Mouse (Mus musculus) fibroblast of lung, adult 2 months (primary cell): ENCODE measurements around the gene Cryaa.

Experiments
- DNase-seq: peaks from one replicate; pipeline ENCODE4 v3.0.0-alpha.2; 2011; ENCODE audit warnings: low read depth

The Cryaa gene

DNA sequence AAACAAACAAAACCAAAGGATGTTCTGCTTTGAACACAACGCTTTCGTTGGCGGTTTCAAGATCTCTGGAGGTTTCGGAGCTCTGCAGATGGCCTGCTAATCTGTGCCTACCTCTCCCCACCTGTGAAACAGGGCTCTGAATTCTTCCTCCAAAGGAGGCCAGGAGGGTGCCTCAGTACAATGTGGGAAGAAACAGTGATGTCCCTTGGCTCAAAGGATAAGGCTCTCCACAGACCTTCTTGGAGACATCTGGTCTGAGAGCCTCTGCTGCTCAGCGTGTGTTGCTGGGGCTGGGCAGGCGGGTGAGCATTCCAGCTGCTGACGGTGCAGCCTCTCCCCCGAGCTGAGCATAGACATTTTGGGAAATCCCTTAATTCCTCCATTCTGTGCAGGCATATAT is at the start of gene Cryaa:
Gene Cryaa, plus strand, starts transcription at position 301 of the 400 bp plus-strand sequence.
- no peak for DNase-seq

GRCm38 (mm10) chr17:31627961-31628360 is 49.6 kb upstream of the Cryaa start:
- no peak for DNase-seq

GRCm38 (mm10) chr17:31631081-31631800 is 46.4 kb upstream of the Cryaa start:
- DNase-seq: no peak

- DNase-seq: no peak
Observed at GRCm38 (mm10) chr17:31633007-31633406, 44.6 kb upstream of the Cryaa start.

DNA sequence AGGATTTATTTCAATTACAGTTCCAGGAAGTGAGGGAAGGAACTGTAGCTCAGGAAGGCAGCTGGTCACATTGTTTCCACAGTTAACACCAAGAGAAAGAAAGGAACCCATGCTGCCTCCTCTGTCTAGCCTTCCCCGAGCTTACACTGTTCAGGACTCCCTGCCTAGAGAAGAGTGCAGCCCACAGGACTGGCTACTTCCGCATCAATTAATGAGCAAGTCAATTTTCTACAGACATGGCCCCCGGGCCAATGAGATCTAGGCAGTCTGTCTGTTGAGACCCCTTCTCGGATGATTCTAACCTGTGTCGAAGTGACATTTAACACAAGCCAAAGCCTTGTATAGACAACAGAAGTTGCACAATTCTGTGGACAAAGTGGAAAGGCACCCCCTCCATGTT is 42.7 kb upstream of the Cryaa start:
- DNase-seq: no peak

DNA sequence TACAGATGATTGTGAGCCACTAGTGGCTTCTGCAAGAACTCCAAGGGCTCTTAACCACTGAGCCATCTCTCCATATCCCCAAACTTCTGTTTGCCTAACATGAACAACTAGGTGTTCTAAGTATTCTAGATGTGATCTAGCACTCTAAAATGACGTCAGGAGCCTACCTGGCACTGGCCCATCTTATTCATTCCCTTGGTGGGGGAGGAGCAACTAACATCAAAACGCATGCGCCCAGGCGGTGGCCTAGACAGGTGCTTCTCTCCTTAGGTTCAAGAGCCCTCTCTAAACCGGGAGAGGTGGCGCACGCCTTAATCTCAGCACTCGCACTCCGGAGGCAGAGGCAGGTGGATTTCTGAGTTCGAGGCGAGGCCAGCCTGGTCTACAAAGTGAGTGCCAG is 41.8 kb upstream of the Cryaa start:
- no peak for DNase-seq

DNA sequence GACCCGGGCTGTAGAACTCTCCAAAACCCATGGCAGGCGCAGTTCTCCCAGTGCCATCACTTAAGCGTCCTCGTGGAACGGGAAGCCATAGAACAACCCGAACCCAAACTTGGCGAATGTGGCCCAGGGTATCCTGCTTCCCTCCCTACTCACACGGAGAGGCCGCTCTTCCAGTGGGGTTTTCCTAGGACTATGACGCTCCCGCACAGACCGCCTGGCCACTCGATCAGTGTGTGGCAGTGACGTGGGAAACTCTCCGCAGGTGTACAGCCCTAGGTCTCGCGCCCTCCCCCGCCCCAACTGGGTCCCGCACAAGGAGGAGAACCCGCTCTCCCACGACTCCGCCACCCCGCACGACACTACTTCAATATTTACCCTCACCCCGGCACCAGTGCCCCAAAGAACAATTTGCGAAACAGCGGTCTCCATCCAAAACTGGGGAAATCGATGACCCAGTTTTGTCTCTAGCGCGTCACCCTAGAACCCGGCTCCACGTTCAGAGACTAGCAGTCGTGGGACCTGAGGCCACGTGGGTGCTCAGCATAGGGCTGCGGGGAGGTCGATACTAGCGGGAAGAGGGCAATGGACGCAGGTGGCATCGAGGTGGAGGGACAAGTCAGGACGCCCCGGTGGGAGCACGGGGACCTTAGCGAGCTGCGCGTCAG is 41.2 kb upstream of the Cryaa start:
- no peak for DNase-seq

- DNase-seq: no peak
Observed at GRCm38 (mm10) chr17:31636942-31637811, 40.4 kb upstream of the Cryaa start, which contains the start of gene Cbs. Gene Cbs (minus strand): TSS chr17:31637238.

DNA sequence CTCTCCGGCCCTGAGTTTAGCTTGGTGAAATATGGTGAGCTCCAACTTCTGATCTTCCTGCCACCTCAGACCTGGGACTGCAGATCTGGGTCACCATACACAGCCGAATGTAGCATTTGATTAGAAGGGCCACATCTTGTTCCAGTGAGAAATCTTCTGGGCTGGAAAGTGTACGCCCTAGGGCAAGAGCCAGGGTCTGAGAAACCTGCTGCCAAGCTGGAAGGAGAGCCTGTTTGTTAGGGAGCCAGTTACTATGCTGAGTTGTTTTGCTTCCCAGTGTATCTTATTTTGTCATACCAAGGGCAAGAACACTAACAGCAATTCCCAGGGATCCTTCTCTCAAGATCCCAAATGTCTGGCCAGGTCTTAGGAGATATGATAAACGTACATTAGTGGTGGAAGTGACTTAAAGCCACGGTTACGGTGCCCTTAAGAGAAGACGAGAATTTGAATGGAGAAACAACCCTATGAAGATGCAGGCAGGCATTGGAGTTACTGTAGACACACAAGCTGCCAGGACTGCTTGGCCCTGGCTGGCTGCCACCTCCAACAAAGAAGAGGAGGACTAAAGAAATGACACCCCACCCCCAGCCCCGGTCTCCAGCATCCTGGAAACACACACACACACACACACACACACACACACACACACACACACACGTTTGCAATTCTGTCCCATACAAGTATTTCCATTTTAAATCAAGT is 39.6 kb upstream of the Cryaa start:
- no peak for DNase-seq

- no peak for DNase-seq
Observed at GRCm38 (mm10) chr17:31639651-31640050, 38.0 kb upstream of the Cryaa start.

DNA sequence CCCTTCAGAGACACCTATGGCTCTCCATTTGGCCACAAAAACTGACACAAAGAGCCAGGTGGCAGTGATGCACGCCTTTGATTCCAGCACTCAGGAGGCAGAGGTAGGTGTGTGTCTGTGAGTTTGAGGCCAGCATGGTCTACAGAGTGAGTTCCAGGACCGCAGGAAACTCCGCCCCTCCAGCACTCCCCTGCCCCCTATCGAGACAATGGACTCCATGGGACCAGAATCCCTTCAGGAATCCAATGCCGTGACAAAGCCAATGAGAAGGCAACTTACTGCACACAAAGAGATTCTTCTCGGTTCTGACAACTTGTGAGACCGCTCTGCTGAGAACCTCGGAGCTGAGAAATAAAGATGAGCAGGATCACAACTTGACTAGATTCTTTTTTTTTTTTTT is 35.3 kb upstream of the Cryaa start:
- no peak for DNase-seq

GRCm38 (mm10) chr17:31642913-31643312 is 34.7 kb upstream of the Cryaa start:
- DNase-seq: no peak

GRCm38 (mm10) chr17:31646199-31647002 is 31.2 kb upstream of the Cryaa start:
- no peak for DNase-seq

GRCm38 (mm10) chr17:31652152-31652551 is 25.5 kb upstream of the Cryaa start:
- no peak for DNase-seq

DNA sequence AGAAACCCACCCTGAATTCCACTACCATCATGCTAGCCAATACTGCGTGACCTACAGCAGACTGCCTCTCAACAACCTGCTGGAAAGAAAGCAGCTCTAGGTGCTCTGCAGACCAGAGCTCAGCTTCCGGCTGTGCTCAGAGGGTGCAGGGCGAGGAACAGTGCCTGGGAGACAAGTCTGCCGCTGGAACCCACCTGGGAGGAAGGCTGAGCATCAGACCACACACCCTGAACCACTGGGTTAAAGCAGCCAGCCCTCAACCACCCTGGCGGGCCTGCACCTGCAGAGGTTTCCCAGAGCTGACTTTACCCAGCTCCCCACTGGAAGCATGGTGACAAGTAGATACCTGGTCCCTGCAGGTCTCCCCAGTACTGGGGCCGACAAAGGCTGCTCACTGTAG is 24.3 kb upstream of the Cryaa start:
- no peak for DNase-seq

- DNase-seq: no peak
Observed at GRCm38 (mm10) chr17:31655366-31655765, 22.2 kb upstream of the Cryaa start.

- no peak for DNase-seq
Observed at GRCm38 (mm10) chr17:31656682-31657081, 20.9 kb upstream of the Cryaa start.

GRCm38 (mm10) chr17:31657141-31657983 is 20.2 kb upstream of the Cryaa start:
- no peak for DNase-seq

- DNase-seq: no peak
Observed at GRCm38 (mm10) chr17:31658136-31658467, 19.5 kb upstream of the Cryaa start.

GRCm38 (mm10) chr17:31658468-31659185 is 19.0 kb upstream of the Cryaa start, which contains the start of gene U2af1:
Gene U2af1 (minus strand): TSS chr17:31658892.
- peak; percentile 90 for DNase-seq
